Mouse (Mus musculus) E14TG2a.4 (cell line): ENCODE results near the gene Gm11114.

Experiments
- CTCF ChIP-seq: conservative IDR thresholded peaks from 2 replicates; pipeline ENCODE4 v1.5.1; 2014; ENCODE audit warnings: low read length
- NANOG ChIP-seq: IDR thresholded peaks from 2 replicates; pipeline ENCODE4 v1.6.1; 2014; ENCODE audit warnings: borderline replicate concordance, low read length, mixed read lengths

GRCm38 (mm10) chr9:85312473-85312872, at the start of gene Gm11114:
- TF ChIP-seq CTCF (no peak), NANOG (no peak)
